Mouse (Mus musculus) thymus, adult 2 months (tissue): Measurements from ENCODE around the gene Ndufb8. TPM values are rescaled to one million over a fixed set of nuclear protein-coding genes. Genes with fewer than 3 reads are reported as not detected.

Experiments used
- DNase-seq: peaks from one replicate; pipeline ENCODE4 v3.0.0; 2021
- H3K27ac ChIP-seq: fragments of 200-500 bp; 2 replicates; pipeline ENCODE4 v1.5.1; 2012; ENCODE audit warnings: low read length, control low read depth; ENCODE audit not compliant: control insufficient read depth, insufficient read depth
- H3K27me3 ChIP-seq: fragments of 200-500 bp; 2 replicates; pipeline ENCODE4 v1.6.1; 2012; ENCODE audit warnings: mild to moderate bottlenecking, low read length, moderate library complexity, mixed read lengths; ENCODE audit not compliant: control insufficient read depth, insufficient read depth
- H3K36me3 ChIP-seq: fragments of 200-500 bp; 2 replicates; pipeline ENCODE4 v1.6.1; 2012; ENCODE audit warnings: mild to moderate bottlenecking, low read length, moderate library complexity; ENCODE audit not compliant: control insufficient read depth, insufficient read depth
- H3K4me1 ChIP-seq: fragments of 200-500 bp; replicated peaks from 2 replicates; pipeline ENCODE4 v1.6.1; 2012; ENCODE audit warnings: low read length; ENCODE audit not compliant: control insufficient read depth, insufficient read depth
- H3K4me3 ChIP-seq: fragments of 200-500 bp; 2 replicates; pipeline ENCODE4 v1.5.1; 2012; ENCODE audit warnings: mild to moderate bottlenecking, low read length, control low read depth, moderate library complexity; ENCODE audit not compliant: control insufficient read depth, insufficient read depth
- CTCF ChIP-seq: fragments of 200-500 bp; IDR thresholded peaks from 2 replicates; pipeline ENCODE4 v1.5.1; 2012; ENCODE audit warnings: mild to moderate bottlenecking, control low read depth, low read length, moderate library complexity, borderline replicate concordance; ENCODE audit not compliant: control insufficient read depth, poor library complexity, insufficient read depth; ENCODE audit errors: extremely low read depth
- POLR2A ChIP-seq: fragments of 200-500 bp; IDR thresholded peaks from 2 replicates; pipeline ENCODE4 v1.6.1; 2012; ENCODE audit warnings: mild to moderate bottlenecking, low read length, control low read depth, moderate library complexity; ENCODE audit not compliant: control insufficient read depth, poor library complexity, insufficient read depth; ENCODE audit errors: extremely low read depth
- WGBS: fragments of 180-500 bp; shearing (Covaris S2); methylation state at CpG from one replicate; pipeline ENCODE4 v1.1.7; 2018; 5-methylcytosine and 5-hydroxymethylcytosine counted together
- polyA plus RNA-seq: library from polyadenylated mRNA; depleted of rRNA; stranded (reverse); fragments of >200 nt; gene quantifications from 2 replicates; pipeline ENCODE4 v1.2.3, GENCODE M21; 2012

Gene Ndufb8
- polyA plus RNA-seq, 1 experiment = 627 TPM

GRCm38 (mm10) chr19:44582103-44582502 is 26.9 kb upstream of the Ndufb8 start:
- TF ChIP-seq POLR2A (no peak), CTCF (no peak)
- 91% methylated on average over 10 of the region's 10 CpGs for WGBS
- no peak overlapping the region for H3K27ac ChIP-seq
- no peak overlapping the region for H3K4me3 ChIP-seq
- no peaks in the 10 kb centered on the region for H3K27me3 ChIP-seq
- H3K4me1 ChIP-seq = peaks cover 6% of the 10 kb centered on the region
- H3K36me3 ChIP-seq = no peaks in the 10 kb centered on the region
- DNase-seq = no peak

GRCm38 (mm10) chr19:44578038-44578437 is 22.8 kb upstream of the Ndufb8 start:
- WGBS = 13% methylated on average over 1 of the region's 1 CpGs
- Histone ChIP-seq H3K4me1 (peaks cover 6% of the 10 kb centered on the region), H3K4me3 (no peak overlapping the region), H3K27ac (no peak overlapping the region), H3K36me3 (peaks cover 3% of the 10 kb centered on the region; the same call in 1 of the 2 replicates), H3K27me3 (no peaks in the 10 kb centered on the region)
- TF ChIP-seq CTCF (no peak), POLR2A (no peak)
- DNase-seq = peak; percentile 16

- no peak for DNase-seq
- WGBS = 95% methylated on average over 7 of the region's 7 CpGs
- Histone ChIP-seq H3K36me3 (peaks cover 21% of the 10 kb centered on the region), H3K27me3 (no peaks in the 10 kb centered on the region), H3K27ac (no peak overlapping the region), H3K4me1 (peaks cover 4% of the 10 kb centered on the region), H3K4me3 (no peak overlapping the region)
- TF ChIP-seq CTCF = no peak
- TF ChIP-seq POLR2A = no peak
Observed at GRCm38 (mm10) chr19:44576275-44576674, 21.0 kb upstream of the Ndufb8 start.

GRCm38 (mm10) chr19:44567763-44568162 is 12.5 kb upstream of the Ndufb8 start:
- 95% methylated on average over 3 of the region's 3 CpGs for WGBS
- peaks cover 73% of the 10 kb centered on the region for H3K36me3 ChIP-seq
- no peaks in the 10 kb centered on the region for H3K27me3 ChIP-seq
- no peak overlapping the region for H3K4me3 ChIP-seq
- no peak overlapping the region for H3K27ac ChIP-seq
- H3K4me1 ChIP-seq = peaks cover 9% of the 10 kb centered on the region
- DNase-seq = no peak
- TF ChIP-seq CTCF (no peak), POLR2A (no peak)

GRCm38 (mm10) chr19:44564006-44564405 is 8.8 kb upstream of the Ndufb8 start:
- H3K4me1 ChIP-seq = peaks cover 9% of the 10 kb centered on the region
- no peak for DNase-seq

GRCm38 (mm10) chr19:44562652-44563206 is 7.5 kb upstream of the Ndufb8 start, which contains the start of gene Hif1an:
Hif1an (plus strand) TSS chr19:44562850.
- Histone ChIP-seq H3K36me3 (peaks cover 25% of the 10 kb centered on the region), H3K4me3 (peak within 1 kb of the TSS; percentile 82), H3K27ac (no peak within 1 kb of the TSS), H3K27me3 (no peaks in the 10 kb centered on the region), H3K4me1 (peaks cover 9% of the 10 kb centered on the region)
- DNase-seq = peak; percentile 96
- under 1% methylated on average over 33 of the region's 33 CpGs for WGBS
- TF ChIP-seq POLR2A (peak; percentile 90), CTCF (peak; percentile 86; the same call in 1 of the 2 replicates)

More at GRCm38 (mm10) chr19:44564006-44564405, 8.8 kb upstream of the Ndufb8 start:
- Histone ChIP-seq H3K4me3 (no peak overlapping the region), H3K27ac (no peak overlapping the region), H3K27me3 (no peaks in the 10 kb centered on the region), H3K36me3 (peaks cover 38% of the 10 kb centered on the region)
- WGBS = 93% methylated on average over 14 of the region's 14 CpGs
- TF ChIP-seq POLR2A = no peak
- TF ChIP-seq CTCF = no peak
